Mouse (Mus musculus) cortical plate, adult 2 months (tissue): ENCODE data around the gene Ifrd2.

Experiments
- CTCF ChIP-seq: fragments of 200-500 bp; IDR thresholded peaks from 2 replicates; pipeline ENCODE4 v1.5.1; 2011; ENCODE audit warnings: mild to moderate bottlenecking, control low read depth, low read length; ENCODE audit not compliant: insufficient read depth; ENCODE audit errors: extremely low read depth
- POLR2A ChIP-seq: fragments of 200-500 bp; IDR thresholded peaks from 2 replicates; pipeline ENCODE4 v1.6.1; 2011; ENCODE audit warnings: mild to moderate bottlenecking, low read length, control low read depth; ENCODE audit not compliant: insufficient read depth; ENCODE audit errors: extremely low read depth

- no peak for TF ChIP-seq POLR2A
- no peak for TF ChIP-seq CTCF
These were observed 8.2 kb upstream of the Ifrd2 start for GRCm38 (mm10) chr9:107579023-107579900.
